Mouse (Mus musculus) hindbrain, embryonic 13.5 days (tissue): Measurements from ENCODE around the gene Cmss1. TPM values are rescaled to one million over a fixed set of nuclear protein-coding genes. Genes with fewer than 3 reads are reported as not detected.

Source experiments
- ATAC-seq: fragments of 200-750 bp; cut with Nextera tagmentation; 2 replicates; pipeline ENCODE4 v1.8.0; 2017; ENCODE audit warnings: moderate TSS enrichment; ENCODE audit not compliant: low FRiP score
- H3K27ac ChIP-seq: fragments of 300-500 bp; sonication (generic); 2 replicates; pipeline ENCODE4 v1.5.1; 2015; ENCODE audit warnings: inconsistent platforms, mild to moderate bottlenecking, moderate library complexity
- H3K27me3 ChIP-seq: fragments of 300-500 bp; sonication (generic); 2 replicates; pipeline ENCODE4 v1.6.1; 2015; ENCODE audit warnings: mild to moderate bottlenecking, inconsistent platforms
- H3K36me3 ChIP-seq: fragments of 300-500 bp; sonication (generic); 2 replicates; pipeline ENCODE4 v1.6.1; 2015; ENCODE audit warnings: mild to moderate bottlenecking, inconsistent platforms
- H3K4me1 ChIP-seq: fragments of 300-500 bp; sonication (generic); replicated peaks from 2 replicates; pipeline ENCODE4 v1.6.1; 2015; ENCODE audit warnings: inconsistent platforms
- H3K4me2 ChIP-seq: fragments of 300-500 bp; sonication (generic); 2 replicates; pipeline ENCODE4 v1.6.1; 2015; ENCODE audit warnings: inconsistent platforms, mild to moderate bottlenecking, moderate library complexity
- H3K4me3 ChIP-seq: fragments of 300-500 bp; sonication (generic); 2 replicates; pipeline ENCODE4 v1.5.1; 2015; ENCODE audit warnings: mild to moderate bottlenecking, inconsistent platforms
- H3K9ac ChIP-seq: fragments of 300-500 bp; sonication (generic); 2 replicates; pipeline ENCODE4 v1.6.1; 2015; ENCODE audit warnings: mild to moderate bottlenecking, inconsistent platforms
- H3K9me3 ChIP-seq: fragments of 300-500 bp; sonication (generic); 2 replicates; pipeline ENCODE4 v1.6.1; 2016; ENCODE audit warnings: inconsistent platforms
- WGBS: fragments of 180-500 bp; shearing (Covaris S2); methylation state at CpG from one replicate; pipeline ENCODE4 v1.1.7; 2015; 5-methylcytosine and 5-hydroxymethylcytosine counted together
- polyA plus RNA-seq: library from polyadenylated mRNA; unstranded; fragments of >200 nt; fragmentation: Nextera tagmentation; extraction: Ambion mirVana; gene quantifications from 2 replicates; pipeline ENCODE4 v1.2.1, GENCODE M21; 2015

The Cmss1 gene
- polyA plus RNA-seq, 1 experiment from 2014 or later: 37.1 TPM

GRCm38 (mm10) chr16:57357011-57357410, 249.7 kb downstream of the Cmss1 start:
- WGBS: 87% methylated on average over 6 of the region's 6 CpGs
- no peak overlapping the region for H3K27ac ChIP-seq

GRCm38 (mm10) chr16:57356454-57356853, 250.2 kb downstream of the Cmss1 start:
- H3K27ac ChIP-seq: no peak overlapping the region
- H3K4me1 ChIP-seq: peaks cover 5% of the 10 kb centered on the region; the same call in 1 of the 2 replicates
- H3K9me3 ChIP-seq: no peaks in the 10 kb centered on the region
- H3K36me3 ChIP-seq: no peaks in the 10 kb centered on the region
- H3K27me3 ChIP-seq: no peaks in the 10 kb centered on the region
- H3K9ac ChIP-seq: no peak overlapping the region
- no peak overlapping the region for H3K4me3 ChIP-seq
- 76% methylated on average over 6 of the region's 6 CpGs for WGBS
- ATAC-seq: no peak
- H3K4me2 ChIP-seq: no peak overlapping the region

More at GRCm38 (mm10) chr16:57357011-57357410, 249.7 kb downstream of the Cmss1 start:
- Histone ChIP-seq H3K36me3 (no peaks in the 10 kb centered on the region), H3K4me1 (peaks cover 5% of the 10 kb centered on the region; the same call in 1 of the 2 replicates), H3K9me3 (no peaks in the 10 kb centered on the region), H3K27me3 (no peaks in the 10 kb centered on the region), H3K4me3 (no peak overlapping the region), H3K9ac (no peak overlapping the region), H3K4me2 (no peak overlapping the region)
- ATAC-seq: no peak

GRCm38 (mm10) chr16:57353932-57354331, 252.7 kb downstream of the Cmss1 start:
- no peak overlapping the region for H3K27ac ChIP-seq
- peaks cover 5% of the 10 kb centered on the region; the same call in 1 of the 2 replicates for H3K4me1 ChIP-seq
- H3K4me2 ChIP-seq: no peak overlapping the region
- no peak overlapping the region for H3K4me3 ChIP-seq
- no peak overlapping the region for H3K9ac ChIP-seq
- H3K36me3 ChIP-seq: no peaks in the 10 kb centered on the region
- WGBS: 81% methylated on average over 6 of the region's 6 CpGs
- no peaks in the 10 kb centered on the region for H3K9me3 ChIP-seq
- no peak for ATAC-seq
- no peaks in the 10 kb centered on the region for H3K27me3 ChIP-seq

- H3K4me2 ChIP-seq: no peak overlapping the region
- no peak for ATAC-seq
- no peaks in the 10 kb centered on the region for H3K9me3 ChIP-seq
- no peak overlapping the region for H3K27ac ChIP-seq
- peaks cover 5% of the 10 kb centered on the region; the same call in 1 of the 2 replicates for H3K4me1 ChIP-seq
- H3K27me3 ChIP-seq: no peaks in the 10 kb centered on the region
- H3K36me3 ChIP-seq: no peaks in the 10 kb centered on the region
- WGBS: 88% methylated on average over 11 of the region's 11 CpGs
- H3K9ac ChIP-seq: no peak overlapping the region
- H3K4me3 ChIP-seq: no peak overlapping the region
These were observed 253.4 kb downstream of the Cmss1 start for GRCm38 (mm10) chr16:57353166-57353721.

- Histone ChIP-seq H3K9me3 (no peaks in the 10 kb centered on the region), H3K36me3 (no peaks in the 10 kb centered on the region), H3K27me3 (no peaks in the 10 kb centered on the region), H3K4me1 (peaks cover 5% of the 10 kb centered on the region; the same call in 1 of the 2 replicates), H3K27ac (no peak within 1 kb of the TSS), H3K4me2 (no peak within 1 kb of the TSS), H3K4me3 (no peak within 1 kb of the TSS), H3K9ac (no peak within 1 kb of the TSS)
- no peak for ATAC-seq
- 79% methylated on average over 6 of the region's 6 CpGs for WGBS
These were observed 253.9 kb downstream of the Cmss1 start, which contains the start of gene Filip1l for GRCm38 (mm10) chr16:57352751-57353150. Gene Filip1l, plus strand, starts transcription at chr16:57353093.

- no peak for ATAC-seq
- 62% methylated on average over 3 of the region's 3 CpGs for WGBS
- Histone ChIP-seq H3K4me2 (no peak overlapping the region), H3K36me3 (no peaks in the 10 kb centered on the region), H3K4me3 (no peak overlapping the region), H3K9ac (no peak overlapping the region), H3K27me3 (no peaks in the 10 kb centered on the region), H3K4me1 (peaks cover 5% of the 10 kb centered on the region; the same call in 1 of the 2 replicates), H3K27ac (no peak overlapping the region), H3K9me3 (no peaks in the 10 kb centered on the region)
These were observed 257.0 kb downstream of the Cmss1 start for GRCm38 (mm10) chr16:57349689-57350088.

- Histone ChIP-seq H3K27ac (no peak overlapping the region), H3K4me2 (no peak overlapping the region), H3K4me3 (no peak overlapping the region), H3K9me3 (no peaks in the 10 kb centered on the region), H3K27me3 (no peaks in the 10 kb centered on the region), H3K9ac (no peak overlapping the region), H3K36me3 (no peaks in the 10 kb centered on the region), H3K4me1 (peaks cover 5% of the 10 kb centered on the region; the same call in 1 of the 2 replicates)
- WGBS: 87% methylated on average over 3 of the region's 3 CpGs
- ATAC-seq: no peak
These were observed 257.6 kb downstream of the Cmss1 start for GRCm38 (mm10) chr16:57349039-57349438.

GRCm38 (mm10) chr16:57346258-57346657, 260.4 kb downstream of the Cmss1 start:
- Histone ChIP-seq H3K27ac (no peak overlapping the region), H3K9me3 (no peaks in the 10 kb centered on the region), H3K36me3 (no peaks in the 10 kb centered on the region), H3K27me3 (no peaks in the 10 kb centered on the region), H3K9ac (no peak overlapping the region), H3K4me2 (no peak overlapping the region), H3K4me3 (no peak overlapping the region), H3K4me1 (no peaks in the 10 kb centered on the region)
- 61% methylated on average over 3 of the region's 3 CpGs for WGBS
- ATAC-seq: no peak

- H3K9me3 ChIP-seq: no peaks in the 10 kb centered on the region
- H3K4me1 ChIP-seq: no peaks in the 10 kb centered on the region
- no peak overlapping the region for H3K27ac ChIP-seq
- H3K9ac ChIP-seq: no peak overlapping the region
- WGBS: 70% methylated on average over 5 of the region's 5 CpGs
- H3K4me2 ChIP-seq: no peak overlapping the region
- ATAC-seq: no peak
- H3K4me3 ChIP-seq: no peak overlapping the region
- no peaks in the 10 kb centered on the region for H3K27me3 ChIP-seq
- H3K36me3 ChIP-seq: no peaks in the 10 kb centered on the region
These were observed 266.1 kb downstream of the Cmss1 start for GRCm38 (mm10) chr16:57340613-57340898.

GRCm38 (mm10) chr16:57339765-57340612, 266.7 kb downstream of the Cmss1 start:
- no peaks in the 10 kb centered on the region for H3K4me1 ChIP-seq
- H3K4me2 ChIP-seq: no peak overlapping the region
- no peaks in the 10 kb centered on the region for H3K36me3 ChIP-seq
- H3K27me3 ChIP-seq: no peaks in the 10 kb centered on the region
- ATAC-seq: no peak
- no peak overlapping the region for H3K9ac ChIP-seq
- no peaks in the 10 kb centered on the region for H3K9me3 ChIP-seq
- H3K4me3 ChIP-seq: no peak overlapping the region
- H3K27ac ChIP-seq: no peak overlapping the region
- 87% methylated on average over 8 of the region's 8 CpGs for WGBS

- no peaks in the 10 kb centered on the region for H3K4me1 ChIP-seq
- no peak for ATAC-seq
- no peak overlapping the region for H3K9ac ChIP-seq
- H3K9me3 ChIP-seq: no peaks in the 10 kb centered on the region
- no peaks in the 10 kb centered on the region for H3K36me3 ChIP-seq
- no peak overlapping the region for H3K4me3 ChIP-seq
- 84% methylated on average over 11 of the region's 11 CpGs for WGBS
- H3K4me2 ChIP-seq: no peak overlapping the region
- no peak overlapping the region for H3K27ac ChIP-seq
- no peaks in the 10 kb centered on the region for H3K27me3 ChIP-seq
These were observed 269.8 kb downstream of the Cmss1 start for GRCm38 (mm10) chr16:57336770-57337423.

- Histone ChIP-seq H3K4me2 (no peak overlapping the region), H3K9me3 (no peaks in the 10 kb centered on the region), H3K36me3 (no peaks in the 10 kb centered on the region), H3K27ac (no peak overlapping the region), H3K4me3 (no peak overlapping the region), H3K4me1 (no peaks in the 10 kb centered on the region), H3K9ac (no peak overlapping the region), H3K27me3 (no peaks in the 10 kb centered on the region)
- no peak for ATAC-seq
- WGBS: 85% methylated on average over 7 of the region's 7 CpGs
These were observed 274.4 kb downstream of the Cmss1 start for GRCm38 (mm10) chr16:57332301-57332700.
